Mouse (Mus musculus): ENCODE results near the gene Zp1. TPM values are rescaled to one million over a fixed set of nuclear protein-coding genes. Genes with fewer than 3 reads are reported as not detected.

Zp1 gene
- total and polyA plus RNA-seq, 2 experiments from 2014 or later = 0.19 TPM; not detected in 1

DNA sequence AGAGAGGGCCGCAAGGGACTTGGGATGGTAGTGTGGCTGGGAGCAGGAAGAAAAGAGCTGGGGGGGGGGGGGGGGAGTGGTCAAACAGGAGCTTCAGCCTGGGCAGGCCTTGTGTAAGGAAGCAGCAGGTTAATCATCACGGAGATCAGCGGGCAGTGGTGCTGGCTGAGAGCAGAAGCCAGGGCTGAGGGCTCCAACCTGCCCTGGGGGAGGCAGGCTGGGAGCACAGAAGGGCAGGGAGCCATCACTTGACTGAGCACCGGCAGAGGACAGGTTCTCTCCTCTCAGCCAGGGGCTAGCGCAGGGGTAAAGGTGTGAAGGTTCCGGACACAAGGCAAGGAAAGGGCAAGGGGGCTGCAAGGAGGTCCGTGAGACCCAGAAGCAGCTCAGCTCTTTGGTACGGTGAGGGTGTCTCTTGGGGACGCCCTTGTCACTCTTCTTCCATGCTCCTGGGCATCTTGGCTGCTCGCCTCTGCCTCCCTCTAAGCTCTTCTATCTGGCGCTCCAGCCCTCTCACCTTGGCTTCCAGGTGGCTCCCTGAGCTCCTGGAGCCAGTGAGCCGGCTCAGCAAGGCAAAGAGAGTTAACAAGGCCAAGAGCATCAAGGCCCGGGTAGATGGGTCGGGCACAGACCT lies 49.0 kb downstream of the Zp1 start:
- ATAC-seq (ENCODE audit: insufficient read depth, low read depth) = no peak
- no peaks in the 10 kb centered on the region for H3K27me3 ChIP-seq (ENCODE audit: control insufficient read depth, insufficient read depth, low read length)
- H3K4me3 ChIP-seq (ENCODE audit: low read depth, low read length) = no peak overlapping the region
- no peak for DNase-seq (ENCODE audit: low spot score)
- H3K9ac ChIP-seq (replicated peaks; ENCODE audit: low read depth, low read length) = no peak overlapping the region
- 73% methylated on average over 14 of the region's 14 CpGs for WGBS
- H3K9me3 ChIP-seq (replicated peaks; ENCODE audit: control insufficient read depth, low read length) = no peaks in the 10 kb centered on the region
- no peak overlapping the region for H3K4me2 ChIP-seq (ENCODE audit: low read depth, low read length)
- no peak for TF ChIP-seq CTCF (IDR thresholded peaks at IDR 0.05; ENCODE audit: low read depth)
- TF ChIP-seq EP300 (IDR thresholded peaks at IDR 0.05; ENCODE audit: low read depth) = no peak
- peaks cover 38% of the 10 kb centered on the region for H3K36me3 ChIP-seq (replicated peaks; ENCODE audit: control insufficient read depth, insufficient read depth, low read length)
- H3K4me1 ChIP-seq (ENCODE audit: control insufficient read depth, insufficient read depth) = peaks cover 14% of the 10 kb centered on the region; the same call in 1 of the 2 replicates
- no peak overlapping the region for H3K27ac ChIP-seq (ENCODE audit: low read depth)

DNA sequence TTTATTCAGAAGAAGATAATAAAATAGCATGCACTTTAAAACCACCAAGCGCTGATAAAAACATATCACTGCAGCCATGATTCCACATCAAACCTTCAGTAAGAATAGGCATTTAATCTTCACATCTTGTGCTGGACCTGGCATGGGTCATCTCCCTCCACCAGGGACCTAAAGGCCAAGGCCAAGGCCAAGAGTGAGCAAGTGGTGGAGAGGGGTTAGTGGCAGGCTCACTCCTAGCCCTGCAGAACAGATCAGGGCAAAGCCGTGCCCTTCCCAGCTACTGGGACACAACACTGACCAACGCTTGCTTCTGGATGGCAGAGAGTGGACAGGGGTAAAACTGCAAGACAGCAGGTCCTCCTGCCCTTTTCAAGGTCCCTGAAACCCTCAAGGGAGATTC lies 49.8 kb downstream of the Zp1 start:
- WGBS = 88% methylated on average over 3 of the region's 3 CpGs
- DNase-seq (ENCODE audit: low spot score) (no peak), ATAC-seq (ENCODE audit: insufficient read depth, low read depth) (no peak)
- no peak overlapping the region for H3K27ac ChIP-seq (ENCODE audit: low read depth)
- no peaks in the 10 kb centered on the region for H3K27me3 ChIP-seq (ENCODE audit: control insufficient read depth, insufficient read depth, low read length)
- peaks cover 14% of the 10 kb centered on the region; the same call in 1 of the 2 replicates for H3K4me1 ChIP-seq (ENCODE audit: control insufficient read depth, insufficient read depth)
- TF ChIP-seq EP300 (IDR thresholded peaks at IDR 0.05; ENCODE audit: low read depth) (no peak), CTCF (IDR thresholded peaks at IDR 0.05; ENCODE audit: low read depth) (no peak)
- peaks cover 45% of the 10 kb centered on the region for H3K36me3 ChIP-seq (replicated peaks; ENCODE audit: control insufficient read depth, insufficient read depth, low read length)
- no peak overlapping the region for H3K4me2 ChIP-seq (ENCODE audit: low read depth, low read length)
- H3K4me3 ChIP-seq (ENCODE audit: low read depth, low read length) = no peak overlapping the region
- no peaks in the 10 kb centered on the region for H3K9me3 ChIP-seq (replicated peaks; ENCODE audit: control insufficient read depth, low read length)
- H3K9ac ChIP-seq (replicated peaks; ENCODE audit: low read depth, low read length) = no peak overlapping the region

DNA sequence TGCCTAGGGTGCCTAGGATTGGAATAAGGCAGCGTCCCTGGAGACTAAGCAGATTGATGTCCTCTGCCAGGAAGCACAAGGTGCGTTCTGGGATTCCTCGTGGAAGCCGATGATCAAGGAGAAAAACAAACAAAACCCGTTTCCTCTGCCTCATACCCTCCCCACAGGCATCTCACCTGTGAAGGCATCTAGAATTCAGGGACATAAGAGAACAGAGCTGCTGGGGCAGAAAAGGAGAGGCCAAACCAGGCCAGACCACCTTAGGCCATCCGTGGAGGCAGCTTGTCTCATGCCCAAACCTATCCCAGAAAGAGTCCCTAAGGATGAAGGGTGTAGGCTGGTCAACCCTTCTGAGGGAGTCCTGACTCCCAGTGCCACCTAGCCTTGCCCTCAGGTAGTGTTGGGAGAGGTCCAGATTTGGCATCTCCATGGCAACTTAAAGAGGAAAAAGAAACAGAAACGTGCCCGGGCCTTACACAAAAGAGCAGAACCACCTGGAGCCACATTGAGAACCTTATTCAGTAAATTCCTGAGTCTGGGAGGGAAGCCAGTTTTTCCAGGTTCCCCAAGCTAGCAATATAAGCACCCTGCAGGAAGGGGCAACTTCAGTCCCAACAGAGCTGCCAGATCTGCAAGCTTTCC lies 50.4 kb downstream of the Zp1 start, which contains the start of gene Tmem132a:
TSS of gene Tmem132a (minus strand) at position 55 of the 642 bp plus-strand sequence.
- H3K9me3 ChIP-seq (replicated peaks; ENCODE audit: control insufficient read depth, low read length) = no peaks in the 10 kb centered on the region
- H3K27ac ChIP-seq (ENCODE audit: low read depth) = peak within 1 kb of the TSS; percentile 52; the same call in 1 of the 2 replicates
- TF ChIP-seq EP300 (IDR thresholded peaks at IDR 0.05; ENCODE audit: low read depth) = no peak
- no peak for ATAC-seq (ENCODE audit: insufficient read depth, low read depth)
- peaks cover 14% of the 10 kb centered on the region; the same call in 1 of the 2 replicates for H3K4me1 ChIP-seq (ENCODE audit: control insufficient read depth, insufficient read depth)
- H3K27me3 ChIP-seq (ENCODE audit: control insufficient read depth, insufficient read depth, low read length) = no peaks in the 10 kb centered on the region
- peak within 1 kb of the TSS; percentile 70 for H3K4me3 ChIP-seq (ENCODE audit: low read depth, low read length)
- H3K4me2 ChIP-seq (ENCODE audit: low read depth, low read length) = peak within 1 kb of the TSS; percentile 84
- no peak for DNase-seq (ENCODE audit: low spot score)
- peaks cover 52% of the 10 kb centered on the region for H3K36me3 ChIP-seq (replicated peaks; ENCODE audit: control insufficient read depth, insufficient read depth, low read length)
- 7% methylated on average over 8 of the region's 8 CpGs for WGBS
- H3K9ac ChIP-seq (replicated peaks; ENCODE audit: low read depth, low read length) = peak within 1 kb of the TSS; percentile 67

DNA sequence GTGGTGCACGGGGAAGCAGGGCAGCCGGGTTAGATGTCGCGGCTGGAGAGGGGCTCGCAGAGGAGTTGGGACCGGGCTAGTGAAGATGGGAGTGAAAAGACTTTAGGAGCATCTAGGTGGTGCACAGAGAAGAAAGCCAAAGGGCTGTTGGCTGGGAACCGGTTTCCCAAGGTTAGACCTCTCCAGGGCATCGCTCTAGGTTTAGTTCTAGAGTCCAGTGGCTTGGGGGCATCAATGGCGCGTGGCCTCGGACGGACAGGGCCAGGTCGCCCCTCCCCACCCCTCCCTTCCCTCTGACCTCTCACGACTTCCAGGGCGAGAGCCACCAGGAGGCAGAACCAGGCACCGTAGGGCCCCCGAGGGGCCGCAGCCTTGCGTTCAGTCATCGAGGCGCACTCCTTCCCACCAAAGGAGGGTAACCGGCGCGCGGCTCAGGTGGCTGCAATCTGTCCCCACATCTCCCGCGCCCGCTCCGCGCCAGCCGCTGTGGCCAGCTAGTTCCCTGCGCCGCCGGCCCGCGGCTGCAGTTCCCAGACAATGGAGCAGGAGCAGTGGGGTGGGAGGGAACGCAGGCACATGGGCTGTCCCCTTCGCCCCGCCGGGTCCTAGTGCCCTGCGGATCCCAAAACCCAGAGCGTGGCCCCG lies 51.1 kb downstream of the Zp1 start:
- Histone ChIP-seq H3K27ac (ENCODE audit: low read depth) (peak overlapping the region; percentile 52; the same call in 1 of the 2 replicates), H3K4me1 (ENCODE audit: control insufficient read depth, insufficient read depth) (peaks cover 14% of the 10 kb centered on the region; the same call in 1 of the 2 replicates), H3K27me3 (ENCODE audit: control insufficient read depth, insufficient read depth, low read length) (no peaks in the 10 kb centered on the region), H3K4me2 (ENCODE audit: low read depth, low read length) (peak overlapping the region; percentile 84), H3K9ac (replicated peaks; ENCODE audit: low read depth, low read length) (peak overlapping the region; percentile 67), H3K9me3 (replicated peaks; ENCODE audit: control insufficient read depth, low read length) (no peaks in the 10 kb centered on the region), H3K4me3 (ENCODE audit: low read depth, low read length) (peak overlapping the region; percentile 70), H3K36me3 (replicated peaks; ENCODE audit: control insufficient read depth, insufficient read depth, low read length) (peaks cover 57% of the 10 kb centered on the region)
- TF ChIP-seq CTCF (IDR thresholded peaks at IDR 0.05; ENCODE audit: low read depth) (peak; percentile 12), EP300 (IDR thresholded peaks at IDR 0.05; ENCODE audit: low read depth) (no peak; the same call in 1 of the 2 replicates)
- WGBS = under 1% methylated on average over 42 of the region's 43 CpGs
- DNase-seq (ENCODE audit: low spot score) = peak; percentile 74
- peak; percentile 91 for ATAC-seq (ENCODE audit: insufficient read depth, low read depth)

DNA sequence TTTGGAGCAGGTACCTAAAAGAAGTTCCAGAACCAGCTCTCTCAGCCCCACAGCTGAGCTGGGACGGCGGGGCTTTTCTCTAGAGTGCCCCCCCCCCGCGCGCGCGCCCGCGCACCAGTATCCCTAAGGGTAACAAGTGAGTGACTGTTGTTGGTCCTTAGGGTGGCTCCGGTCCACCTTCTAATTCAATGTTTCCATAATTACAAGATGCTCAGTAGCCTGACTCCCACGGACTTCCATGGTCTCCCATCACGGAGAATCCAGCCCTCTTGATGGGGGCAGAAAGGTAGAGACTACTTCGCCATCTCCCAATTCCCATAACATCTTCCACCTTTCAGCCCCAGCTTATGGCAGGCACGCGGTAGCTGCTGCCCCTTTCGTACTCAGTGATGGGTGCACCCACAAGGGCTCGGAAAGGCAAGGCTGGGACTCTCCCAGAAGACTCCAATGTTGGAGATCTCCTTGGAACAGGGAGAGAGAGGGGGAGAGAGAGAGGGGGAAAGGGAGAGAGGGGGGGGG lies 51.8 kb downstream of the Zp1 start:
- no peak overlapping the region; the same call in 1 of the 2 replicates for H3K27ac ChIP-seq (ENCODE audit: low read depth)
- DNase-seq (ENCODE audit: low spot score) (no peak), ATAC-seq (ENCODE audit: insufficient read depth, low read depth) (peak; percentile 2; the same call in 1 of the 2 replicates)
- peak overlapping the region; percentile 84 for H3K4me2 ChIP-seq (ENCODE audit: low read depth, low read length)
- H3K4me1 ChIP-seq (ENCODE audit: control insufficient read depth, insufficient read depth) = peaks cover 14% of the 10 kb centered on the region; the same call in 1 of the 2 replicates
- H3K36me3 ChIP-seq (replicated peaks; ENCODE audit: control insufficient read depth, insufficient read depth, low read length) = peaks cover 57% of the 10 kb centered on the region
- TF ChIP-seq EP300 (IDR thresholded peaks at IDR 0.05; ENCODE audit: low read depth) = no peak
- no peak for TF ChIP-seq CTCF (IDR thresholded peaks at IDR 0.05; ENCODE audit: low read depth)
- peak overlapping the region; percentile 67 for H3K9ac ChIP-seq (replicated peaks; ENCODE audit: low read depth, low read length)
- H3K4me3 ChIP-seq (ENCODE audit: low read depth, low read length) = peak overlapping the region; percentile 70
- H3K27me3 ChIP-seq (ENCODE audit: control insufficient read depth, insufficient read depth, low read length) = no peaks in the 10 kb centered on the region
- 2% methylated on average over 17 of the region's 17 CpGs for WGBS
- H3K9me3 ChIP-seq (replicated peaks; ENCODE audit: control insufficient read depth, low read length) = no peaks in the 10 kb centered on the region

Data from heart, postnatal 0 days (tissue).